Mouse (Mus musculus) liver, embryonic 13.5 days (tissue): ENCODE measurements around the gene Fam160b1. TPM values are rescaled to one million over a fixed set of nuclear protein-coding genes. Genes with fewer than 3 reads are reported as not detected.

ENCODE experiments used
- ATAC-seq: fragments of 200-750 bp; cut with Nextera tagmentation; 2 replicates; pipeline ENCODE4 v1.8.0; 2017; ENCODE audit warnings: low read depth, mild to moderate bottlenecking, moderate number of reproducible peaks, moderate library complexity
- DNase-seq: peaks from one replicate; pipeline ENCODE4 v3.0.0; 2022
- H3K27ac ChIP-seq: fragments of 300-500 bp; sonication (generic); 2 replicates; pipeline ENCODE4 v1.5.1; 2015; ENCODE audit warnings: moderate library complexity, mild to moderate bottlenecking, inconsistent platforms
- H3K27me3 ChIP-seq: fragments of 300-500 bp; sonication (generic); 2 replicates; pipeline ENCODE4 v1.6.1; 2015; ENCODE audit warnings: mild to moderate bottlenecking, inconsistent platforms
- H3K36me3 ChIP-seq: fragments of 300-500 bp; sonication (generic); 2 replicates; pipeline ENCODE4 v1.6.1; 2015; ENCODE audit warnings: mild to moderate bottlenecking, inconsistent platforms
- H3K4me1 ChIP-seq: fragments of 300-500 bp; sonication (generic); replicated peaks from 2 replicates; pipeline ENCODE4 v1.6.1; 2015; ENCODE audit warnings: inconsistent platforms
- H3K4me2 ChIP-seq: fragments of 300-500 bp; sonication (generic); 2 replicates; pipeline ENCODE4 v1.6.1; 2015; ENCODE audit warnings: inconsistent platforms, mild to moderate bottlenecking, moderate library complexity
- H3K4me3 ChIP-seq: fragments of 300-500 bp; sonication (generic); replicated peaks from 2 replicates; pipeline ENCODE4 v1.5.1; 2015; ENCODE audit warnings: mild to moderate bottlenecking, inconsistent platforms
- H3K9ac ChIP-seq: fragments of 300-500 bp; sonication (generic); 2 replicates; pipeline ENCODE4 v1.6.1; 2015; ENCODE audit warnings: mild to moderate bottlenecking, inconsistent platforms
- H3K9me3 ChIP-seq: fragments of 300-500 bp; sonication (generic); replicated peaks from 2 replicates; pipeline ENCODE4 v1.6.1; 2016; ENCODE audit warnings: inconsistent platforms
- WGBS: fragments of 180-500 bp; shearing (Covaris S2); methylation state at CpG from one replicate; pipeline ENCODE4 v1.1.7; 2015; ENCODE audit not compliant: insufficient replicate concordance; 5-methylcytosine and 5-hydroxymethylcytosine counted together
- polyA plus RNA-seq: library from polyadenylated mRNA; unstranded; fragments of >200 nt; fragmentation: Nextera tagmentation; extraction: Ambion mirVana; gene quantifications from 2 replicates; pipeline ENCODE4 v1.2.1, GENCODE M21; 2015

The Fam160b1 gene
- polyA plus RNA-seq, 1 experiment from 2014 or later = 5.3 TPM

GRCm38 (mm10) chr19:57367849-57368387, 7.4 kb downstream of the Fam160b1 start:
- H3K27ac ChIP-seq = peak overlapping the region; percentile 40
- no peaks in the 10 kb centered on the region for H3K9me3 ChIP-seq
- no peak overlapping the region for H3K9ac ChIP-seq
- 61% methylated on average over 11 of the region's 11 CpGs for WGBS
- DNase-seq (no peak), ATAC-seq (no peak)
- H3K27me3 ChIP-seq = no peaks in the 10 kb centered on the region
- H3K4me2 ChIP-seq = no peak overlapping the region
- H3K4me3 ChIP-seq = no peak overlapping the region
- H3K36me3 ChIP-seq = peaks cover 44% of the 10 kb centered on the region
- H3K4me1 ChIP-seq = peaks cover 82% of the 10 kb centered on the region

GRCm38 (mm10) chr19:57373276-57373811, 12.9 kb downstream of the Fam160b1 start:
- Histone ChIP-seq H3K9ac (no peak overlapping the region), H3K27me3 (no peaks in the 10 kb centered on the region), H3K36me3 (peaks cover 95% of the 10 kb centered on the region), H3K9me3 (no peaks in the 10 kb centered on the region), H3K4me3 (no peak overlapping the region), H3K27ac (no peak overlapping the region), H3K4me1 (peaks cover 28% of the 10 kb centered on the region), H3K4me2 (no peak overlapping the region)
- DNase-seq = no peak
- 71% methylated on average over 8 of the region's 8 CpGs for WGBS
- ATAC-seq = no peak

DNA sequence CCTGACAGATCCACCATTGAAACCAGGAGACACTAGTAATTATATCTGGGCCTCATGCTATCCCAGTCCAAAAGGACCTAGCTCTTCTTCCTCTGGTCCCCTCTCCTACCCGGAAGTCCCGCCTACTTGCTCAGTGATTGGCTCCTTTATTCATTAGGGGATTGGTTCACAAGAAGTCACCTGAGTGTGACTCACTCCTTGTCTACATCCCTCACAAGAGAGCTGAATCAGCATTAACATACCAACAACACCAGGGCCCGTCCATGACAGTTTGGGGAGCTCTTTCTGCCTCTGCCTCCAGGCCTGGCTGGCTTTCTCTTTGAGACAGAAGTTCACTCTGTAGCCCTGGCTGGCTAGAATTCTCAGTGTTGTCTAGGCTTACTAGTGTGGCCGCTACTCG, 14.7 kb downstream of the Fam160b1 start:
- no peak overlapping the region for H3K27ac ChIP-seq
- no peak for DNase-seq
- no peaks in the 10 kb centered on the region for H3K27me3 ChIP-seq
- H3K4me2 ChIP-seq = no peak overlapping the region
- H3K9me3 ChIP-seq = no peaks in the 10 kb centered on the region
- no peak for ATAC-seq
- H3K4me3 ChIP-seq = no peak overlapping the region
- H3K9ac ChIP-seq = no peak overlapping the region
- 79% methylated on average over 5 of the region's 5 CpGs for WGBS
- peaks cover 94% of the 10 kb centered on the region for H3K36me3 ChIP-seq
- peaks cover 13% of the 10 kb centered on the region for H3K4me1 ChIP-seq

GRCm38 (mm10) chr19:57375746-57376145, 15.3 kb downstream of the Fam160b1 start:
- WGBS = 87% methylated on average over 11 of the region's 11 CpGs
- H3K4me2 ChIP-seq = no peak overlapping the region
- no peak overlapping the region for H3K4me3 ChIP-seq
- H3K36me3 ChIP-seq = peaks cover 94% of the 10 kb centered on the region
- ATAC-seq = no peak
- no peak overlapping the region for H3K9ac ChIP-seq
- H3K27me3 ChIP-seq = no peaks in the 10 kb centered on the region
- no peaks in the 10 kb centered on the region for H3K9me3 ChIP-seq
- no peak for DNase-seq
- H3K4me1 ChIP-seq = peaks cover 7% of the 10 kb centered on the region
- H3K27ac ChIP-seq = no peak overlapping the region

GRCm38 (mm10) chr19:57377043-57377703, 16.7 kb downstream of the Fam160b1 start:
- H3K27me3 ChIP-seq = no peaks in the 10 kb centered on the region
- H3K4me1 ChIP-seq = no peaks in the 10 kb centered on the region; the same call in 1 of the 2 replicates
- H3K4me3 ChIP-seq = no peak overlapping the region
- ATAC-seq (no peak), DNase-seq (no peak)
- WGBS = 85% methylated on average over 14 of the region's 14 CpGs
- no peak overlapping the region for H3K4me2 ChIP-seq
- no peak overlapping the region for H3K9ac ChIP-seq
- H3K9me3 ChIP-seq = no peaks in the 10 kb centered on the region
- peaks cover 94% of the 10 kb centered on the region for H3K36me3 ChIP-seq
- H3K27ac ChIP-seq = no peak overlapping the region

DNA sequence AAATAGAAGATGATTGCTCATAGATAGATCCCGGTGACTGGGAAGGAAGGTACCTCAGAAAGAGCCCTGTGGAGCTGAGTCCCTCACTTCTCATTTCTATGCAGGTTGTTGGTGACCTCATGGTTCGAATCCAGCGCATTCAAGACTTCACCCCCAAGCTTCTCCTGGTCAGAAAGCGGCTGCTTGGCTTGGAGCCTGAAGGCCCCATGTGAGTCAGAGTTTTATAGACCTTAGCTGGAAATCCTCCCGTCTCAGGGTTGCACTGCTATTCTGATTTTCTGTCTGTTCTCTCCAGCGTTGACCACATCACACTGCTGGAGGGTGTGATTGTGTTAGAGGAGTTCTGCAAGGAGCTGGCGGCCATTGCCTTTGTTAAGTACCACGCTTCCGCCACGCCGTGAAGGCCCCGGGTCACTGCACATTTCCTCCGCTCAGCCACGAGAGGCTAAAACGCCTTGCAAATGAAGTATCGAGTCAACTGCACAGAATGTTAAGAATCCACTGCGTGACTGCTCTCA, 25.8 kb downstream of the Fam160b1 start:
- H3K9me3 ChIP-seq = no peaks in the 10 kb centered on the region

GRCm38 (mm10) chr19:57391545-57391944, 31.1 kb downstream of the Fam160b1 start:
- Histone ChIP-seq H3K9ac (no peak overlapping the region), H3K4me2 (no peak overlapping the region), H3K9me3 (no peaks in the 10 kb centered on the region), H3K4me3 (no peak overlapping the region), H3K27me3 (no peaks in the 10 kb centered on the region), H3K27ac (no peak overlapping the region), H3K4me1 (peaks cover 26% of the 10 kb centered on the region), H3K36me3 (peaks cover 39% of the 10 kb centered on the region)
- WGBS = 76% methylated on average over 3 of the region's 3 CpGs
- DNase-seq = no peak
- ATAC-seq = 0 out of 2 replicates have a peak, but pooled peaks have one; percentile 15

More for the DNA sequence above, 25.8 kb downstream of the Fam160b1 start:
- H3K4me1 ChIP-seq = no peaks in the 10 kb centered on the region
- ATAC-seq = no peak
- no peaks in the 10 kb centered on the region for H3K27me3 ChIP-seq
- H3K36me3 ChIP-seq = peaks cover 89% of the 10 kb centered on the region
- 86% methylated on average over 17 of the region's 17 CpGs for WGBS
- no peak overlapping the region for H3K4me2 ChIP-seq
- H3K9ac ChIP-seq = no peak overlapping the region
- no peak overlapping the region for H3K27ac ChIP-seq
- DNase-seq = no peak
- no peak overlapping the region for H3K4me3 ChIP-seq

DNA sequence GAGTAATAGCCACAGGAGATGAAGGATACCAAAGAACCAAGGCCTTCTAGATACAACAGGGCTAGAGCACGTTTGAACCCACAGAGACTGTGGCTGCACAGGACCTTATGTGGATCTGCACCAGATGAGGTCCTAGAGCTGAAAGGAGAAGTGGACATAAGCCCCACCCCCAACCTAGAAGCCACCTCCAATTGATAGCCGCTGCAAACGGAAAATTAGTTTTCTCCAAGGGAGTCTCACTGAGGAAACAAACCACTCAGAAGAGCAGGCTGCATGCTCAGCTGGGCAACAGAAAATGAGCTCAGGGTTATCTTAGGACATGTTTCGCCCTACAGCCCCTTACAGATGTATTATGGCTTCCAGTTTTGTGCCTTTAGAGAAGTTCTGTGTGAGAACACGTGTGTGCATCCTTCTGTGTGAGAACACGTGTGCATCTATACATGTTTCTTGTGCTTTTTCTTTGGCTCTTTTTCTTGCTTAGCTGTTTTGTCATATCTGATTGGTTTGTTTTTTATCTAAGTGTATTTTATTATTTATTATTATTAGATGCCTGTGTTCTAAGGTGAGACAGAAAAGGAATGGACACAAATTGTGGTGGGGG, 33.0 kb downstream of the Fam160b1 start:
- Histone ChIP-seq H3K4me2 (no peak overlapping the region), H3K9me3 (no peaks in the 10 kb centered on the region), H3K27me3 (no peaks in the 10 kb centered on the region), H3K36me3 (peaks cover 20% of the 10 kb centered on the region), H3K9ac (no peak overlapping the region), H3K4me1 (peaks cover 34% of the 10 kb centered on the region), H3K27ac (no peak overlapping the region), H3K4me3 (no peak overlapping the region)
- ATAC-seq (no peak), DNase-seq (no peak)
- WGBS = 39% methylated on average over 6 of the region's 6 CpGs

DNA sequence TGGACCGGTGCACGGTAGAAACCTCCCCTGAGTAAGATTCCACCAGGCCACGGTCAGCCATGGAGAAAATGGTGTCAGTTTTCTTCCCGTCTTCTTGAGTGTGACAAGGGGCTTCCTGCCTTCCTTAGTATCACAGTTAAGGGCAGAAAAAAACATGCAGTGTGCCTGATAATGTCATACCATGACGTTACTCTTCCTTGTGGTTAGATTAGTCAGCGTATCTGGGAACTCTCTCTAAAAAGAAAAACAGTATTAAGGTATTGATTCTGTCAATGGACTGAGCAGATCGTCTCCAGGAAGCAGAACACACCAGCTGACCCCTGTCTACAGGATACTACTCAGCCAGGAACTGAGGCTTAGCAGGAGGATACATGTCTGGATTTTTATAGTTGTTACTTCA, 36.1 kb downstream of the Fam160b1 start:
- no peaks in the 10 kb centered on the region for H3K27me3 ChIP-seq
- 19% methylated on average over 7 of the region's 7 CpGs for WGBS
- H3K9ac ChIP-seq = no peak overlapping the region
- H3K4me2 ChIP-seq = 0 out of 2 replicates have a peak overlapping the region, but pooled peaks have one; percentile 19
- no peak overlapping the region for H3K4me3 ChIP-seq
- ATAC-seq = peak; percentile 61
- no peak for DNase-seq
- no peaks in the 10 kb centered on the region for H3K9me3 ChIP-seq
- no peaks in the 10 kb centered on the region for H3K36me3 ChIP-seq
- 0 out of 2 replicates have a peak overlapping the region, but pooled peaks have one; percentile 11 for H3K27ac ChIP-seq
- H3K4me1 ChIP-seq = peaks cover 33% of the 10 kb centered on the region

- Histone ChIP-seq H3K9ac (no peak overlapping the region), H3K27ac (no peak overlapping the region), H3K4me2 (no peak overlapping the region), H3K4me1 (peaks cover 18% of the 10 kb centered on the region; the same call in 1 of the 2 replicates), H3K36me3 (no peaks in the 10 kb centered on the region), H3K9me3 (no peaks in the 10 kb centered on the region), H3K27me3 (no peaks in the 10 kb centered on the region), H3K4me3 (no peak overlapping the region)
- WGBS = 70% methylated on average over 6 of the region's 6 CpGs
- DNase-seq = no peak
- no peak for ATAC-seq
Observed at GRCm38 (mm10) chr19:57402364-57402763, 41.9 kb downstream of the Fam160b1 start.

DNA sequence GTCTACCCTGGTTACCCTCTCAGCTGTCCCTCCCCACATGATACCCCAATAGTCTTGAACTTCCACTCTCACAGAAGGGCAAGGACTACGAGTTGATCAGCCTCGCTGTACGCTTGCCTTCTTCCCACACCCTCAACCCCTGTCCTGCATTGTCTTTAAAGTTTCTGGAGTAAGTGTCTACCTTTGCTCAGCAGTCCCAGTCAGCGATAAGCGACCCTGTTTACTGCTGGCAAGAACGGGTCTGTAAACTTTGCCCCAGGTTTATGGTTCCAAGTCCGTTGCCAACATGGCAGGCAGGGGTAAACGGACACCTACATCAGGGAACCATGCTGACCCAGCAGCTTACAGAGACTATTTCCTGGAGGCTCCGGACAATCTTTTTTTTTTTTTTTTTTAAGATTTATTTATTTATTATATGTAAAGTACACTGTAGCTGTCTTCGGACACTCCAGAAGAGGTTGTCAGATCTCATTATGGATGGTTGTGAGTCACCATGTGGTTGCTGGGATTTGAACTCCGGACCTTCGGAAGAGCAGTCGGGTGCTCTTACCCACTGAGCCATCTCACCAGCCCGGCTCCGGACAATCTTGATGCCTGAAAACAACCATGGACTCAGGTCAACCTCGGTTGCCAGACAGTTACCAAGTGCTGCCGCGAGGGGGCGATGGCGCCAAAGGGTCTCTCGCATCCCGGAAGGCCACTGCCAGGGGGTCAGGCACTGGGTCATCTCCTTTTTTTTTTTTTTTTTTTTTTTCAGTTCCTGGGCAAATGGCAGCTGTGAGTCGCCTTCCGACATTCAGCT, 43.4 kb downstream of the Fam160b1 start:
- WGBS = 10% methylated on average over 24 of the region's 24 CpGs
- no peak overlapping the region for H3K9ac ChIP-seq
- ATAC-seq (peak; percentile 71), DNase-seq (peak; percentile 63)
- H3K27ac ChIP-seq = peak overlapping the region; percentile 29
- H3K4me2 ChIP-seq = peak overlapping the region; percentile 51
- H3K9me3 ChIP-seq = no peaks in the 10 kb centered on the region
- peak overlapping the region; percentile 30; the same call in 1 of the 2 replicates for H3K4me3 ChIP-seq
- no peaks in the 10 kb centered on the region for H3K27me3 ChIP-seq
- no peaks in the 10 kb centered on the region for H3K36me3 ChIP-seq
- peaks cover 17% of the 10 kb centered on the region; the same call in 1 of the 2 replicates for H3K4me1 ChIP-seq
